Mouse (Mus musculus): ENCODE results near the gene Ppp1r15a. TPM values are rescaled to one million over a fixed set of nuclear protein-coding genes. Genes with fewer than 3 reads are reported as not detected.

Ppp1r15a gene
- polyA plus RNA-seq (2014; fragmentation: Nextera tagmentation; extraction: Ambion mirVana) = 16.3 and 17.1 TPM in 2 replicates

GRCm38 (mm10) chr7:45525809-45526473 is at the start of gene Ppp1r15a, which contains the start of gene Plekha4:
Ppp1r15a (minus strand) TSS chr7:45526268.
Plekha4 (plus strand) TSS chr7:45526330.
- H3K27ac ChIP-seq (ENCODE audit: low read depth, low read length) = peak within 1 kb of the TSS; percentile 35; the same call in 1 of the 2 replicates
- peak within 1 kb of the TSS; percentile 79 for H3K9ac ChIP-seq (ENCODE audit: low read length)
- H3K4me3 ChIP-seq (ENCODE audit: low read depth, low read length) = peak within 1 kb of the TSS; percentile 73
- H3K27me3 ChIP-seq (ENCODE audit: control insufficient read depth, insufficient read depth, low read length) = no peaks in the 10 kb centered on the region
- peaks cover 8% of the 10 kb centered on the region for H3K4me1 ChIP-seq (ENCODE audit: control insufficient read depth, insufficient read depth, low read length)
- peak; percentile 99 for DNase-seq (ENCODE audit: low spot score, missing footprints)
- H3K4me2 ChIP-seq = peak within 1 kb of the TSS; percentile 95
- H3K9me3 ChIP-seq (ENCODE audit: control insufficient read depth, low read length) = no peaks in the 10 kb centered on the region
- H3K36me3 ChIP-seq (ENCODE audit: control insufficient read depth, insufficient read depth, low read length) = no peaks in the 10 kb centered on the region
- under 1% methylated on average over 54 of the region's 54 CpGs for WGBS
- ATAC-seq (ENCODE audit: low FRiP score) = peak; percentile 84

GRCm38 (mm10) chr7:45574472-45575379 is 48.7 kb upstream of the Ppp1r15a start:
- Histone ChIP-seq H3K9ac (ENCODE audit: low read length) (no peak overlapping the region), H3K9me3 (ENCODE audit: control insufficient read depth, low read length) (no peaks in the 10 kb centered on the region), H3K27me3 (ENCODE audit: control insufficient read depth, insufficient read depth, low read length) (no peaks in the 10 kb centered on the region), H3K4me2 (no peak overlapping the region), H3K4me1 (ENCODE audit: control insufficient read depth, insufficient read depth, low read length) (peaks cover 5% of the 10 kb centered on the region; the same call in 1 of the 2 replicates), H3K36me3 (ENCODE audit: control insufficient read depth, insufficient read depth, low read length) (no peaks in the 10 kb centered on the region), H3K4me3 (ENCODE audit: low read depth, low read length) (no peak overlapping the region), H3K27ac (ENCODE audit: low read depth, low read length) (no peak overlapping the region)
- 88% methylated on average over 15 of the region's 15 CpGs for WGBS
- DNase-seq (ENCODE audit: low spot score, missing footprints) (peak; percentile 56), ATAC-seq (ENCODE audit: low FRiP score) (no peak)

GRCm38 (mm10) chr7:45573954-45574353 is 47.9 kb upstream of the Ppp1r15a start:
- no peak overlapping the region for H3K9ac ChIP-seq (ENCODE audit: low read length)

GRCm38 (mm10) chr7:45571966-45572365 is 45.9 kb upstream of the Ppp1r15a start:
- ATAC-seq (ENCODE audit: low FRiP score) (no peak), DNase-seq (ENCODE audit: low spot score, missing footprints) (no peak)
- Histone ChIP-seq H3K4me3 (ENCODE audit: low read depth, low read length) (no peak overlapping the region), H3K9ac (ENCODE audit: low read length) (no peak overlapping the region), H3K9me3 (ENCODE audit: control insufficient read depth, low read length) (no peaks in the 10 kb centered on the region), H3K4me1 (ENCODE audit: control insufficient read depth, insufficient read depth, low read length) (peaks cover 8% of the 10 kb centered on the region), H3K27me3 (ENCODE audit: control insufficient read depth, insufficient read depth, low read length) (no peaks in the 10 kb centered on the region), H3K36me3 (ENCODE audit: control insufficient read depth, insufficient read depth, low read length) (no peaks in the 10 kb centered on the region), H3K27ac (ENCODE audit: low read depth, low read length) (no peak overlapping the region), H3K4me2 (no peak overlapping the region)
- WGBS = 68% methylated on average over 1 of the region's 1 CpGs

More at GRCm38 (mm10) chr7:45573954-45574353, 47.9 kb upstream of the Ppp1r15a start:
- no peaks in the 10 kb centered on the region for H3K9me3 ChIP-seq (ENCODE audit: control insufficient read depth, low read length)
- no peak overlapping the region for H3K4me2 ChIP-seq
- H3K4me1 ChIP-seq (ENCODE audit: control insufficient read depth, insufficient read depth, low read length) = peaks cover 5% of the 10 kb centered on the region; the same call in 1 of the 2 replicates
- H3K36me3 ChIP-seq (ENCODE audit: control insufficient read depth, insufficient read depth, low read length) = no peaks in the 10 kb centered on the region
- no peak for ATAC-seq (ENCODE audit: low FRiP score)
- no peak overlapping the region for H3K4me3 ChIP-seq (ENCODE audit: low read depth, low read length)
- peak; percentile 12 for DNase-seq (ENCODE audit: low spot score, missing footprints)
- no peak overlapping the region for H3K27ac ChIP-seq (ENCODE audit: low read depth, low read length)
- H3K27me3 ChIP-seq (ENCODE audit: control insufficient read depth, insufficient read depth, low read length) = no peaks in the 10 kb centered on the region
- 83% methylated on average over 8 of the region's 8 CpGs for WGBS

GRCm38 (mm10) chr7:45570103-45570741 is 44.2 kb upstream of the Ppp1r15a start, which contains the start of gene Bcat2:
Bcat2 (plus strand) TSS chr7:45570153.
- Histone ChIP-seq H3K4me3 (ENCODE audit: low read depth, low read length) (peak within 1 kb of the TSS; percentile 72), H3K4me2 (peak within 1 kb of the TSS; percentile 80), H3K36me3 (ENCODE audit: control insufficient read depth, insufficient read depth, low read length) (no peaks in the 10 kb centered on the region), H3K9ac (ENCODE audit: low read length) (peak within 1 kb of the TSS; percentile 93), H3K4me1 (ENCODE audit: control insufficient read depth, insufficient read depth, low read length) (peaks cover 8% of the 10 kb centered on the region), H3K27ac (ENCODE audit: low read depth, low read length) (peak within 1 kb of the TSS; percentile 64), H3K9me3 (ENCODE audit: control insufficient read depth, low read length) (no peaks in the 10 kb centered on the region), H3K27me3 (ENCODE audit: control insufficient read depth, insufficient read depth, low read length) (no peaks in the 10 kb centered on the region)
- WGBS = under 1% methylated on average over 41 of the region's 42 CpGs
- ATAC-seq (ENCODE audit: low FRiP score) = peak; percentile 73
- DNase-seq (ENCODE audit: low spot score, missing footprints) = peak; percentile 96

- Histone ChIP-seq H3K4me2 (peak overlapping the region; percentile 59), H3K27me3 (ENCODE audit: control insufficient read depth, insufficient read depth, low read length) (no peaks in the 10 kb centered on the region), H3K36me3 (ENCODE audit: control insufficient read depth, insufficient read depth, low read length) (no peaks in the 10 kb centered on the region), H3K4me1 (ENCODE audit: control insufficient read depth, insufficient read depth, low read length) (peaks cover 8% of the 10 kb centered on the region), H3K9me3 (ENCODE audit: control insufficient read depth, low read length) (no peaks in the 10 kb centered on the region), H3K9ac (ENCODE audit: low read length) (peak overlapping the region; percentile 46; the same call in 1 of the 2 replicates), H3K4me3 (ENCODE audit: low read depth, low read length) (peak overlapping the region; percentile 34), H3K27ac (ENCODE audit: low read depth, low read length) (no peak overlapping the region; the same call in 1 of the 2 replicates)
- ATAC-seq (ENCODE audit: low FRiP score) = no peak
- no peak for DNase-seq (ENCODE audit: low spot score, missing footprints)
- 81% methylated on average over 10 of the region's 10 CpGs for WGBS
These were observed 42.8 kb upstream of the Ppp1r15a start for GRCm38 (mm10) chr7:45568601-45569473.

- H3K9me3 ChIP-seq (ENCODE audit: control insufficient read depth, low read length) = no peaks in the 10 kb centered on the region
- H3K9ac ChIP-seq (ENCODE audit: low read length) = peak overlapping the region; percentile 46
- no peak overlapping the region; the same call in 1 of the 2 replicates for H3K27ac ChIP-seq (ENCODE audit: low read depth, low read length)
- H3K4me2 ChIP-seq = peak overlapping the region; percentile 59
- H3K4me1 ChIP-seq (ENCODE audit: control insufficient read depth, insufficient read depth, low read length) = peaks cover 8% of the 10 kb centered on the region
- H3K27me3 ChIP-seq (ENCODE audit: control insufficient read depth, insufficient read depth, low read length) = no peaks in the 10 kb centered on the region
- peak; percentile 92 for ATAC-seq (ENCODE audit: low FRiP score)
- peak; percentile 95 for DNase-seq (ENCODE audit: low spot score, missing footprints)
- H3K4me3 ChIP-seq (ENCODE audit: low read depth, low read length) = peak overlapping the region; percentile 34
- H3K36me3 ChIP-seq (ENCODE audit: control insufficient read depth, insufficient read depth, low read length) = no peaks in the 10 kb centered on the region
- WGBS = 1% methylated on average over 24 of the region's 24 CpGs
These were observed 41.9 kb upstream of the Ppp1r15a start for GRCm38 (mm10) chr7:45567780-45568516.
